Mouse (Mus musculus): ENCODE data around the gene Tnfrsf19.

DNA sequence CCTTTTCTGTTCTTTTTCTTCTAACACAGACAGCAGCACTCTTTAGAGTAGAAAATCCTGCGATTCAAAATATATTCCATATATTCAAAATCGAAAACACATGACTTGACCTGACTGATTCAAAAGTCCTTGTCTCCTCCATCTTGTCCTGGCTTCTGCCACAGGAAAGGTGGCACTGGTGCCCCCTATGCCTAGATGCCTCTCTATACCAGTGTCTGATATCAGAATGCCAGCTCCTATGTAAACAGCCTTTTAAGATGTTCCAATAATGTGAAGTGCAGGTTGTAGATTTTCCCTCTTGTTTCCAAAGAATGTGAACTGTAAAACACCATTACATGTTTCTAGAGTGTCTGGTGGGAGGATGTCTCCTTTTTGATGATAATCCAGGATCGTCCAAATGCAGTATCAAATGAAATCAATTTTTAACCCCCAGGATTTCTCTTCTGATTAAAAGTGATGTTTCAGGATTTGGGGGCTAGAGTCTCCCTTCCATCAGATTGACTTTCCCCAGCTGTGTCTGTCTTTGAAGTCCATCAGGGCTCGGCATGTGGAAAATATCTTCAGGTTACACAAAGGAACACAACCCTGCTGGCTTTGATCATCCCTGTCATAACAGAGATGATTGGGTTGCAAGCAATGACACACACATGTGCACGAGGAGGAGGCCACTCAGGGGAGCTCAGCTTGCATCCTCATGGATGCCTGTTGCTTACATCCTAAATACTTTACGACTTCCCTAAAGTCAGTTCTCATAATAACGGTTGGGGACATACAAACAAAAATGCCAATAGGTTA is 82.1 kb downstream of the Tnfrsf19 start:
- TF ChIP-seq ZC3H11A (IDR thresholded peaks at IDR 0.05; ENCODE audit: borderline replicate concordance, low read depth, low read length) (no peak), CHD2 (IDR thresholded peaks at IDR 0.05; ENCODE audit: low read depth, low read length) (no peak), HCFC1 (IDR thresholded peaks at IDR 0.05; ENCODE audit: borderline replicate concordance, insufficient read depth, low read length) (no peak), ZNF384 (IDR thresholded peaks at IDR 0.05; ENCODE audit: low read depth, low read length) (no peak)

Measured in ES-E14 (cell line).